Mouse (Mus musculus): ENCODE results near the gene 1700014D04Rik. TPM values are rescaled to one million over a fixed set of nuclear protein-coding genes. Genes with fewer than 3 reads are reported as not detected.
A peak's percentile ranks its signal among the peaks of the same experiment; 100 is the strongest.
"Not testable (repeated sequence)": the region's sequence is repeated elsewhere in the genome, so short reads cannot be mapped to it uniquely, and the experiment has no call there.

The 1700014D04Rik gene
- 0.19 and 0.34 TPM in 2 replicates for polyA plus RNA-seq (2014; fragmentation: Nextera tagmentation; extraction: Ambion mirVana)

DNA sequence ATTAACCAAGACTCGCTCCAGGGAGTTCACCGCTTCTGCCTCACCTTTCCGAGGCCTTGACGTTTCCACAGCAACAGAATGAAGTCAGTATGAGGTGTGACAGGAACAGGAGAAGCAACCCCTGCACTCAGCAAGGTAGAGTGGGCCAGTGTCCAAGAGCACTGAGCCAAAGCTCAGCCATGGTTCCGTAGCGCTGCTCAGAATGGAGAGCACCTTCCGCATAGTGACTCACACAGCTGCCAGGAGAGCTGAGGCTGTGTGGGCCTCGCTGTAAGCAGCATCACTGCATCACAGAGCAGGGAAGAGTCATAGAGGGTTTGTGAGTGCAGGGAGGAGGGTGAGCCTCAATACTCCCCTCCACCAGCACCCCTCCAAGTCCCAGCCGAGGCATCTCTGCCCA is at the start of gene 1700014D04Rik:
Gene 1700014D04Rik (minus strand): TSS at position 42 of the 400 bp plus-strand sequence.
- H3K4me1 ChIP-seq (ENCODE audit: control insufficient read depth, insufficient read depth, low read length), result no peaks in the 10 kb centered on the region
- no peak for ATAC-seq (ENCODE audit: low FRiP score)
- DNase-seq (ENCODE audit: low spot score, missing footprints), result no peak
- H3K27me3 ChIP-seq (ENCODE audit: control insufficient read depth, insufficient read depth, low read length), result no peaks in the 10 kb centered on the region
- H3K4me3 ChIP-seq (ENCODE audit: low read depth, low read length), result no peak within 1 kb of the TSS
- H3K4me2 ChIP-seq, result no peak within 1 kb of the TSS
- 80% methylated on average over 9 of the region's 9 CpGs for WGBS
- H3K9ac ChIP-seq (ENCODE audit: low read length), result no peak within 1 kb of the TSS
- H3K36me3 ChIP-seq (ENCODE audit: control insufficient read depth, insufficient read depth, low read length), result no peaks in the 10 kb centered on the region
- no peaks in the 10 kb centered on the region for H3K9me3 ChIP-seq (ENCODE audit: control insufficient read depth, low read length)
- H3K27ac ChIP-seq (ENCODE audit: low read depth, low read length), result no peak within 1 kb of the TSS

DNA sequence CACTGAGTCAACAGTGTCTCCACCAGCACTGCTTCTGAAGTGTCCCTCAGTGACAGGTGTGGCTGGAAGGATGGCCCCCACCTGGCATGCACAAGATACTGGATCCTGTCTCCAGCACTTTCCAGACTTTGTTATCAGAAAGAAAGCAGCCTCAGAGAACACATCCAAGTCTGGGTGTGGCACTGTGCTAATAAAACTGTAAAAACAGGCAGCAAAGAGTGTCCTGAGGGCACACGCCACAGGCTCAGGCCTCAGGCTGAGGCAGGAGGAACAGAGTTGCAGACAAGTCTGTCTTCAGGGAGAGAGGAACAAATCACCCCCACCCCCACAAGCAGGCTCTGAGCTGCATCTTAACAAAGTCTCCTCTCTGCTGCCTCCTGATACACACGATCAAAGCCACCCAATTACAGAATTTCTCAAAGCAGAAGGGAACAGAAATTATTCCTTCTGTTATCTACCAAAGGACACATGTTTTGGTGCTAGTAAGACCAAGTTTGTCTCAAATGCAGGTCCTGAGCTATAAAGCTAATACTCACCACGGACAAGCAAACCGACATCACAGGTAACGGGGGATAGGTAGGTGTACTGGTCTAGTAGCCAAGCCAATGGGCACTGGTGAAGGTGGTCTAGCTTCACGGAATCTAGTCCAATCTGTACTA is 49.4 kb upstream of the 1700014D04Rik start:
- no peak overlapping the region for H3K4me2 ChIP-seq
- WGBS, result 90% methylated on average over 6 of the region's 6 CpGs
- no peaks in the 10 kb centered on the region for H3K27me3 ChIP-seq (ENCODE audit: control insufficient read depth, insufficient read depth, low read length)
- H3K9ac ChIP-seq (ENCODE audit: low read length), result no peak overlapping the region
- no peaks in the 10 kb centered on the region for H3K9me3 ChIP-seq (ENCODE audit: control insufficient read depth, low read length)
- H3K4me1 ChIP-seq (ENCODE audit: control insufficient read depth, insufficient read depth, low read length), result no peaks in the 10 kb centered on the region
- DNase-seq (ENCODE audit: low spot score, missing footprints) (no peak), ATAC-seq (ENCODE audit: low FRiP score) (no peak)
- H3K36me3 ChIP-seq (ENCODE audit: control insufficient read depth, insufficient read depth, low read length), result peaks cover 38% of the 10 kb centered on the region
- no peak overlapping the region for H3K27ac ChIP-seq (ENCODE audit: low read depth, low read length)
- no peak overlapping the region for H3K4me3 ChIP-seq (ENCODE audit: low read depth, low read length)

DNA sequence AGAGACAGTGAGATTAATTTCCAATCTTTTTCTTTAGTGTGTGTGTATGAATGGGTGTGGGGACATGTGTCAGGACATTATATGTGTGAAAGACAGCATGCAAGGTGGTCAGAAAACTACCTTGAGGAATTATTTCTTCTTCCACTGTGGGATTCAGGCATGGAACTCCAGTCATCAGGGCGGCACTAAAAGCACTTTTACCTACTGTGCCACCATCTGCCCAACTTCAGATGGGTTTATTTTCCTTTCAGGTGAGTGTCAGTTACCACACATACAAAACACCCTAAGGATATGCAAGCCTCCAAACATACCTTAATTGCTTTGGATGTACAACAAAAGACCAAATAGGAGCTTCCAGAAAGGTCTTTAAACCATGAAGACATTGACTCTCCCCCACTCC is 48.2 kb upstream of the 1700014D04Rik start:
- Histone ChIP-seq H3K9me3 (ENCODE audit: control insufficient read depth, low read length) (no peaks in the 10 kb centered on the region), H3K36me3 (ENCODE audit: control insufficient read depth, insufficient read depth, low read length) (peaks cover 32% of the 10 kb centered on the region), H3K27ac (ENCODE audit: low read depth, low read length) (no peak overlapping the region), H3K4me3 (ENCODE audit: low read depth, low read length) (no peak overlapping the region), H3K4me2 (no peak overlapping the region), H3K4me1 (ENCODE audit: control insufficient read depth, insufficient read depth, low read length) (no peaks in the 10 kb centered on the region), H3K9ac (ENCODE audit: low read length) (no peak overlapping the region), H3K27me3 (ENCODE audit: control insufficient read depth, insufficient read depth, low read length) (no peaks in the 10 kb centered on the region)
- WGBS, result 96% methylated on average over 1 of the region's 1 CpGs
- no peak for ATAC-seq (ENCODE audit: low FRiP score)
- DNase-seq (ENCODE audit: low spot score, missing footprints), result no peak

DNA sequence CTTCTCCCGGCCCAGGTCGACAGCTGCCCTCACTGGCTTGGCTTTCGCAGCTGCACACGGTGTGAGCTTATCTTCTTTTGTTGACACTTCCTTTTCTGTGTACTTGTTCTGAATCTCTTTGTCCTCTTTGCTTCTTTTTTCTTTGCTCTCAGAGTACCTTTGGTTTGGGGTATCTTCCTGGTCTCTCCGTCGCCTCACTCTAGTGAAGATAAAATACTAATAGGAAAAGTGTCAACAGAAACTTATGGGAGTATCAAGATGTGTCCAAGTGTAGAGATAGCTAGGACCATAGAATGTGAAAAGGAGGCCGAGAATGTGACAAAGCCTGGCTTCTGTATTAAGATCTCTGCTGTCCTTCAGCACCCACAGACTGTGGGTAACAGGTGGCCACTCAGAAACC is 35.6 kb upstream of the 1700014D04Rik start, which contains the start of gene Gm49354:
Gene Gm49354 (minus strand): TSS at position 101 of the 400 bp plus-strand sequence.
- Histone ChIP-seq H3K9ac (ENCODE audit: low read length) (no peak within 1 kb of the TSS), H3K4me2 (no peak within 1 kb of the TSS), H3K4me3 (ENCODE audit: low read depth, low read length) (no peak within 1 kb of the TSS), H3K27ac (ENCODE audit: low read depth, low read length) (no peak within 1 kb of the TSS), H3K36me3 (ENCODE audit: control insufficient read depth, insufficient read depth, low read length) (peaks cover 42% of the 10 kb centered on the region), H3K27me3 (ENCODE audit: control insufficient read depth, insufficient read depth, low read length) (no peaks in the 10 kb centered on the region), H3K9me3 (ENCODE audit: control insufficient read depth, low read length) (no peaks in the 10 kb centered on the region), H3K4me1 (ENCODE audit: control insufficient read depth, insufficient read depth, low read length) (no peaks in the 10 kb centered on the region)
- WGBS, result 91% methylated on average over 7 of the region's 7 CpGs
- ATAC-seq (ENCODE audit: low FRiP score) (no peak), DNase-seq (ENCODE audit: low spot score, missing footprints) (no peak)

DNA sequence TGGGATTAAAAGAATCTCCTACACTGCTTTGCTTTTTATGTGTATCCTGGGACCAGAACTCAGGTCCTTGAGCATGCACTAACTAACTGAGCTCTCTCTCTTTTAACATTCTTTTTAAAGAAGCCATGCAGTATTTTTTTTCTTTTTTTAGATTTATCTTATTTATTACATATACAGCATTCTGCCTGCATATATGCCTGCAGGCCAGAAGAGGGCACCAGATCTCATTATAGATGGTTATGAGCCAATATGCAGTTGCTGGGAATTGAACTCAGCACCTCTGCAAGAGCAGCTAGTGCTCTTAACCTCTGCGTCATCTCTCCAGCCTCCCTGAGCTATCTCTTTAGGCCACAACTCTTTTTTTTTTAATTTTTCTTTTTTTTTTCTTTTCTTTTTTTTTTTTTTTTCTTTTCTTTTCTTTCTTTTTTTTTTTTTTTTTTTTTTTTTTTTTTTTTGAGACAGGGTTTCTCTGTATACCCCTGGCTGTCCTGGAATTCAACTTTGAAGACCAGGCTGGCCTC is 33.3 kb upstream of the 1700014D04Rik start:
- not testable (repeated sequence) for H3K27me3 ChIP-seq (ENCODE audit: control insufficient read depth, insufficient read depth, low read length); ATAC-seq (ENCODE audit: low FRiP score)
- peaks cover 40% of the 10 kb centered on the region for H3K36me3 ChIP-seq (ENCODE audit: control insufficient read depth, insufficient read depth, low read length)

DNA sequence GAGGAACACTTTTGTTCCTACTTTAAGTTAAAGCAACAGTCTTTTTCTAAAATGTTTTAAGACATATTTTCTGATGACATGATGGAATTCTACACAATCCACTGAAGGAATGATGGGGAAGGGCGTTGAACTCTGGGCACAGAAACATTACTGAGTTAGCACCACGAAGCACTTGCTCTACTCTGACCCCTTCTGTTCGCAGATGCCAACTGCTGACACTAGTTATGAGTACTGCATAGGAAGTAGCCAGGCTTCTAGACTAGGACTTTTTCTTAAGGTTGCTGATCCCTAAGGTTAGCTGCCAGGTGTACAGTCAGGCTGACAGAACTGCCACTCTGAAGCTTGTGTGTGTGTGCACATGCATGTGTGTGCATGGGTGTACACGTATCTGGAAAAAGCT is 32.7 kb upstream of the 1700014D04Rik start:
- no peaks in the 10 kb centered on the region for H3K9me3 ChIP-seq (ENCODE audit: control insufficient read depth, low read length)
- no peak for ATAC-seq (ENCODE audit: low FRiP score)
- WGBS, result 93% methylated on average over 4 of the region's 4 CpGs

More for the DNA sequence above, 33.3 kb upstream of the 1700014D04Rik start:
- H3K4me1 ChIP-seq (ENCODE audit: control insufficient read depth, insufficient read depth, low read length); H3K9ac ChIP-seq (ENCODE audit: low read length); H3K9me3 ChIP-seq (ENCODE audit: control insufficient read depth, low read length); H3K4me2 ChIP-seq; H3K4me3 ChIP-seq (ENCODE audit: low read depth, low read length); H3K27ac ChIP-seq (ENCODE audit: low read depth, low read length): not testable (repeated sequence)
- DNase-seq (ENCODE audit: low spot score, missing footprints), result peak; percentile 78
- WGBS, result 94% methylated on average over 1 of the region's 1 CpGs

DNA sequence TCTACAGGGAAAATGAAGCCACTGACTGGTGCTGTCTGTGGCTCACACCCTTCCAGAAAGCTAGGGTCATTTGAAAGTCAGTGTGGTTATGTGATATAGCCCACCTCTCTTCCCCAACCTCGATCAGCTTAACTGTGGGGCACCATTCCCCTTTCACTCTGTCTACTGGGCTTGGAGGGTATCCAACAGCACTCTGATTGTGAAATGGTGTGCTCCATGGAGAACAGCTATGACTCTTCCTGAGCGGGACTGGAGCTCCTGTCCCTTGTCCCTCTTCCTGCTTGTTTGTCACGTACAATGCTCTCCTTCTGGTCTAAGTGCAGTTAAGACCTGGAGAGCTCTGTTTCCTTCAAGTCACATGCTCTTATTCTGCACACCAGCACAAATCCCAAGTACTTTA is 28.6 kb upstream of the 1700014D04Rik start:
- no peak for ATAC-seq (ENCODE audit: low FRiP score)
- Histone ChIP-seq H3K4me3 (ENCODE audit: low read depth, low read length) (no peak overlapping the region), H3K4me1 (ENCODE audit: control insufficient read depth, insufficient read depth, low read length) (peaks cover 5% of the 10 kb centered on the region; the same call in 1 of the 2 replicates), H3K27me3 (ENCODE audit: control insufficient read depth, insufficient read depth, low read length) (no peaks in the 10 kb centered on the region), H3K36me3 (ENCODE audit: control insufficient read depth, insufficient read depth, low read length) (peaks cover 18% of the 10 kb centered on the region), H3K27ac (ENCODE audit: low read depth, low read length) (no peak overlapping the region), H3K9ac (ENCODE audit: low read length) (no peak overlapping the region), H3K4me2 (no peak overlapping the region), H3K9me3 (ENCODE audit: control insufficient read depth, low read length) (no peaks in the 10 kb centered on the region)
- WGBS, result 91% methylated on average over 3 of the region's 3 CpGs
- no peak for DNase-seq (ENCODE audit: low spot score, missing footprints)

More for the DNA sequence above, 32.7 kb upstream of the 1700014D04Rik start:
- Histone ChIP-seq H3K9ac (ENCODE audit: low read length) (no peak overlapping the region), H3K36me3 (ENCODE audit: control insufficient read depth, insufficient read depth, low read length) (peaks cover 40% of the 10 kb centered on the region), H3K4me3 (ENCODE audit: low read depth, low read length) (no peak overlapping the region), H3K4me1 (ENCODE audit: control insufficient read depth, insufficient read depth, low read length) (no peaks in the 10 kb centered on the region), H3K27me3 (ENCODE audit: control insufficient read depth, insufficient read depth, low read length) (no peaks in the 10 kb centered on the region), H3K27ac (ENCODE audit: low read depth, low read length) (no peak overlapping the region), H3K4me2 (no peak overlapping the region)
- DNase-seq (ENCODE audit: low spot score, missing footprints), result no peak

DNA sequence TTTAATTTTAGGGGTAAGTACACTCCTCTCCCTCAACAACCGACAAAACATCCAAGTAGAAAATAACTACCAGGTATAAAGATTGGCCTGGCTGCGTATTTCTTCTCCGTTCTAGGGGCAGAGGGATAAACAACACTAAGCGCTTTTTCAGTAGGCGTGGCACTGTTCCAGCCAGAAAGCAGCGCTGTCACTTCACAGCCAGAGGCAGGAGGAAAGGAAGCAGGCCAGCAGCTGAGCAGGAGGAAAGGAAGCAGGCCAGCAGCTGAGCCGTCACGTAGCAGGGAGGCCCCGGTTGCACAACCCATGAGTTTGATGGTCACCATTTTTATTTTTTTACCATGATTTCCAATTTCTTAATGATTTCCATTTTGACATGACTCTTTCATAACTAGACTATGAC is 24.7 kb upstream of the 1700014D04Rik start:
- H3K4me1 ChIP-seq (ENCODE audit: control insufficient read depth, insufficient read depth, low read length), result peaks cover 27% of the 10 kb centered on the region
- no peaks in the 10 kb centered on the region for H3K9me3 ChIP-seq (ENCODE audit: control insufficient read depth, low read length)
- no peak overlapping the region for H3K27ac ChIP-seq (ENCODE audit: low read depth, low read length)
- no peaks in the 10 kb centered on the region for H3K27me3 ChIP-seq (ENCODE audit: control insufficient read depth, insufficient read depth, low read length)
- H3K4me3 ChIP-seq (ENCODE audit: low read depth, low read length), result no peak overlapping the region
- WGBS, result 78% methylated on average over 9 of the region's 9 CpGs
- DNase-seq (ENCODE audit: low spot score, missing footprints) (no peak), ATAC-seq (ENCODE audit: low FRiP score) (no peak)
- H3K36me3 ChIP-seq (ENCODE audit: control insufficient read depth, insufficient read depth, low read length), result peaks cover 2% of the 10 kb centered on the region; the same call in 1 of the 2 replicates
- H3K9ac ChIP-seq (ENCODE audit: low read length), result peak overlapping the region; percentile 85; the same call in 1 of the 2 replicates
- no peak overlapping the region for H3K4me2 ChIP-seq

DNA sequence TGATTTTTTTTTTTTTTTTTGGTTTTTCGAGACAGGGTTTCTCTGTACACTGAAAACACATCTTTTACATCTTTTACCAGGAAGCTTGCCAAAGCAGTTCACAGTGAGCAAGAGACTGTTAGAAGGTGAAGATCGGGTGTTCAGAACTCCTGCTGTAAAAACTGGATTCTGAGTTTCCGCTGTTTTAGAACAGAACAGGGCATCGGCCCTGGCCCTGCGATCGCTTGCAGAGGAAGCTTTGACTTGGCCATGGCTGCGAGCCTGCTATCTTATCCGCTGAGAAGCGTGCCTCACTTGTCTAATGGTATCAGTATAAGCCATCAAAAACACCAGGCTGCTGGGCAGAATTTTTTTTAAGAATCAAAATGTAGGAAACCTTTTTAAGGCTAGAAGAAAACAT is 24.3 kb upstream of the 1700014D04Rik start:
- H3K27ac ChIP-seq (ENCODE audit: low read depth, low read length), result peak overlapping the region; percentile 97; the same call in 1 of the 2 replicates
- H3K36me3 ChIP-seq (ENCODE audit: control insufficient read depth, insufficient read depth, low read length), result peaks cover 2% of the 10 kb centered on the region; the same call in 1 of the 2 replicates
- no peaks in the 10 kb centered on the region for H3K27me3 ChIP-seq (ENCODE audit: control insufficient read depth, insufficient read depth, low read length)
- no peaks in the 10 kb centered on the region for H3K9me3 ChIP-seq (ENCODE audit: control insufficient read depth, low read length)
- WGBS, result 80% methylated on average over 9 of the region's 9 CpGs
- H3K4me1 ChIP-seq (ENCODE audit: control insufficient read depth, insufficient read depth, low read length), result peaks cover 30% of the 10 kb centered on the region
- no peak for DNase-seq (ENCODE audit: low spot score, missing footprints)
- peak overlapping the region; percentile 85; the same call in 1 of the 2 replicates for H3K9ac ChIP-seq (ENCODE audit: low read length)
- peak overlapping the region; percentile 70; the same call in 1 of the 2 replicates for H3K4me2 ChIP-seq
- no peak for ATAC-seq (ENCODE audit: low FRiP score)
- peak overlapping the region; percentile 86; the same call in 1 of the 2 replicates for H3K4me3 ChIP-seq (ENCODE audit: low read depth, low read length)

Data from midbrain, embryonic 11.5 days (tissue).